Mouse (Mus musculus) erythroblast, embryonic 14.5 days (primary cell): ENCODE measurements around the gene Btbd9.

Experiments used
- GATA1 ChIP-seq: IDR thresholded peaks from 2 replicates; pipeline ENCODE4 v1.6.1; 2012; ENCODE audit warnings: low read length, inconsistent platforms, mixed read lengths
- TAL1 ChIP-seq: IDR thresholded peaks from 3 replicates; pipeline ENCODE4 v1.6.1; 2012; ENCODE audit warnings: low read length, inconsistent platforms, mixed read lengths

GRCm38 (mm10) chr17:30428661-30429060 is 147.6 kb downstream of the Btbd9 start:
- TF ChIP-seq TAL1 (no peak), GATA1 (no peak)
